Mouse (Mus musculus): ENCODE results near the gene Garnl3.

Gene Garnl3

GRCm38 (mm10) chr2:33131500-33132092 lies at the start of gene Garnl3:
Gene Garnl3 (minus strand): TSS chr2:33131654.
- peak; percentile 74 to 77 for DNase-seq

DNA sequence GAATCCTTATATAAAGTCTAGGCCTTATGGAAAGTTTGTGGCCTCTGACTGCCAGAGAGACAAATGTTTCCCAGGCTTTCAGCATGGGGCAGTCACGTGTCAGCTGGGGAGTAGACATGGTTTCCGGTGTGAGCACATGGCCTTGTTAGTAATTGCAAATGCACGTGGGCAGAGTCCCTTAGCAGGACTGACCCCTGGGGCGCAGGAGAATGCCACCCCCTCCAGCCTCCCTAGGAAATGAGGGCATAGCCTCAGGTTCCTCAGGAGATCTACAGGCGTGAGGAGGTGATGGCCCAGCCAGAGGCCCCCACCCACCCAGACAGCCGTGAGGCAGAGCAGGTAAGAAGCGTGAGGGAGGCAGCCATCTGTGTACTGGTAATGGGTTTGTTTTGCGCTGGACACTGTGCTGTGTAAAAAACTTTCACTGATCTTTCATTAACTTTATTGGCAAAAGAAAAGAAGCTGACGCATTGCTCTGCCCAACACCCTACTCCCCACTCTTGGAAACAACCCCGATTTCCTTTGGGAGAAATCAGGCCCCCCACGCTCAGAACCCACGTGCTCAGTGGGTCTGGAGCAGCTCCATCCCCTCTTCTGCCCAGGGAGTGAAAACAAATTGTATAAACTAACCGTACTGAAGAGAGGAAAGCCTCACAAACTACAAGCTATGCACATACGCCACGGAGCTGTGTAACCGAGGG lies 48.6 kb upstream of the Garnl3 start:
- no peak for DNase-seq

DNA sequence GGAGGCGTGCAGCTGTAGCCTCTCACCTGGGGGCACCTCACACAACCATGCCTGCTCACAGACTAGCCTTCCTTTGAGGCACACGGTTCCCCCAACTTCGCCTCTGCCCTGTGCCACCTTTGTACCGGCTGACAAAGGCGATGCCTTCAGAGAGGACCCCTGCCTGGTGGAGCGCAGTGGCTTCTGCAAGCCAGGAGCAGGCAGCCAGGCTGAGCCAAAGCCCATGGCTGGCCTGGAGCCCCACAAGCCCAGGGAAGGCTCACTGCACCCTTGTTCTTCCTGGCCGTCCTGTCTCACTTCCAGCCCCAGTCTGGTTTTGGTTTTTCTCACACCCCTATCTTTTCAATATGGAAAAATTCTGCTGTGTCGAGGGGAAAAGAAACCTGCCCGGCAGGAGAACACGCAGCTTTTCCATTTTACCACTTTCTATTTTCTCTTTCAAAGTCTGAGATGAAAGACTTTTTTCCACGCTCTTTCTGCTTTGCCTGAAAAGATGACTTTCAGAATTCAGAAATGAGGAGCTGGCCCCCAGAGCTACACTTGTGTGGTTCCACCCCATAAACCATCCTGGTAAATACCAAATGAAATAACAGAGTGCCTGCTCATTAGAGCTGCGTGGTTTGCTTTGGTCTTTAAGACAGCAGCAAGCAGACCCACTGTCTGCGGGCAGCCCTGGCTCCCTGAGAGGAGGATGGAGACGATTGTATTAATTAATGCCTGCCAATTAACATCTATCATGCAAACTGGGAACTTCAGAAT lies 47.9 kb upstream of the Garnl3 start:
- DNase-seq = no peak

GRCm38 (mm10) chr2:33178243-33178932 lies 46.9 kb upstream of the Garnl3 start:
- no peak for DNase-seq

- no peak for DNase-seq
Observed at GRCm38 (mm10) chr2:33177443-33178242, 46.2 kb upstream of the Garnl3 start.

- no peak for DNase-seq
Observed at GRCm38 (mm10) chr2:33176921-33177320, 45.5 kb upstream of the Garnl3 start.

GRCm38 (mm10) chr2:33176516-33176915 lies 45.1 kb upstream of the Garnl3 start:
- no peak for DNase-seq

GRCm38 (mm10) chr2:33173686-33174085 lies 42.2 kb upstream of the Garnl3 start:
- DNase-seq = no peak

GRCm38 (mm10) chr2:33173126-33173525 lies 41.7 kb upstream of the Garnl3 start:
- DNase-seq = no peak

- no peak for DNase-seq
Observed at GRCm38 (mm10) chr2:33170777-33171565, 39.5 kb upstream of the Garnl3 start.

DNA sequence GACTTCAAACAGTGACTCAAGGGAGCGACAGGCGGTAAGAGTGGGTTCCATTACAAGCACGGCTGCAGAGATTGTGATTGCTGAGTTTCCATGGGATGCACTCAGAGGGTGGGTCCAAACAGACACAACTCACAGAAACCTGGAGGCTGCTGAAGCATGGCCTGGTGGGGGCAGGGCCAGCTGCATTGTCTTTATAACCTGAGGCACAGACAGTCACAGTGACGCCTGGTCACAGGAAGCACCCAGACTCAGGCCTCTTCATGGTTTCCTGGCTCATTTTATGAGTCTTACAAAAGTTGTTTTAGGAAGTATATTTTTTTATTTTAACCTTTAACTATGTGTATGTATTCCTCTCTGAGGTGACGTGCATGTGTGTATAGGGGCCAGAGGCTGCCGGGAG lies 38.0 kb upstream of the Garnl3 start:
- DNase-seq = no peak

DNA sequence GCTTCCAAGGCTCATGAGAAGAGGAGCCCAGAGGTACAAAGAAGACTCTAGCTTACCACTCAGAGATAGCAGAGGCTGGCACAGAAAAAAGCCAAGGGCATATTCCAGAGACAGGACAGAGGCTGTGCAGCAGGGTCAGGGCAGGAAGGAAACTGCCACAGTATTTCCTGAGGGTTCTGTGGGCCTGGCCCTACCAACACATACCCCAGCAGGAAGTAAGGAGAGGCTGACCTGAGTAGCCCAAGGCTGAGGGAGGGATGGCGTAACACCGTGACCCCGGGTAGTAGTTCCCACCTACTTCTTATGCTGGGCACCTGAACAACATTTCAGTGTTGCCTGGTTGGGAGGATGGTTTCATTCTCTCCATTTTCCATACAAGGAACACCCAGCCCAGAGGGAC lies 35.6 kb upstream of the Garnl3 start:
- no peak for DNase-seq

- no peak for DNase-seq
Observed at GRCm38 (mm10) chr2:33165710-33166374, 34.4 kb upstream of the Garnl3 start.

GRCm38 (mm10) chr2:33165229-33165628 lies 33.8 kb upstream of the Garnl3 start:
- DNase-seq = no peak

DNA sequence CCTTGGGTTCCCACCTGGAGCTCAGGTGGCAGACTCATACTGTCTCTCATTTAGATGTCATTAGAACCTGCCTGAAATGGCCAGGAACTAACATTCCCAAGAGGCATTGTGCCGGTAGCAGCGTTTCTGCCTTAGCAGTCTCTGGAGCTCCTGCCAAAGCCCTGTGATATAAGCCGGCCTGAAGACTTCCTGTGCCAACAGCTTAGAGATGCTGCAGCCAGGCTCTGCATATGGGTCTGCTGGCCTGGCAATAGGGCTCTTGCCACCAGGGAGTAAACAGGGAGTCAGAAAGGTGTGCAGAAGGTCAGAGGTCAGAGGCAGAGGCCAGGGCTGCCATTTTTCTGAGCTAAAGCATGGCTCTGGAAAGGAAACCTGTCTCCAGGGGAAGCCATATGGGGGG lies 33.2 kb upstream of the Garnl3 start:
- no peak for DNase-seq

DNA sequence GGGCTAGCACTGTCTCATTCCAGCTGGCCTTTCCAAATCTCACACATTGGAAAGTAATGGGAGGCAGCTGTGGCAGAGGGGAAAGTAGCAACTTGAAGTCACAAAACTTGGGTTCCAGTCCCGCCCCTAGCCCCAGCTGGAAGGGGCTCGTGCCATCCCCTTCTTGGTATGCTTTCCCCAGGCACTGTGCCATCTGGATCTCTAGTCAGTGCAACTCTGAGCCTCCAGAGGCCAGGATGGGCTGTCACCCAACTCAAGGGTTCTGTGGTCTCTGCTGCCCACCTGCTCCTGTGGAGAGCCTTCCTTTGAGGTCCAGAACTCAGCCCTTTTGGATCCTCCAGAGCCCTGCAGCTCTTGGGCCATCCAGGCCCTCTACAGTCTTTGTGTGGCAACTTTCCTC lies 30.7 kb upstream of the Garnl3 start:
- DNase-seq = no peak

GRCm38 (mm10) chr2:33160326-33160973 lies 29.0 kb upstream of the Garnl3 start:
- DNase-seq = no peak

- no peak for DNase-seq
Observed at GRCm38 (mm10) chr2:33159593-33159992, 28.1 kb upstream of the Garnl3 start.

DNA sequence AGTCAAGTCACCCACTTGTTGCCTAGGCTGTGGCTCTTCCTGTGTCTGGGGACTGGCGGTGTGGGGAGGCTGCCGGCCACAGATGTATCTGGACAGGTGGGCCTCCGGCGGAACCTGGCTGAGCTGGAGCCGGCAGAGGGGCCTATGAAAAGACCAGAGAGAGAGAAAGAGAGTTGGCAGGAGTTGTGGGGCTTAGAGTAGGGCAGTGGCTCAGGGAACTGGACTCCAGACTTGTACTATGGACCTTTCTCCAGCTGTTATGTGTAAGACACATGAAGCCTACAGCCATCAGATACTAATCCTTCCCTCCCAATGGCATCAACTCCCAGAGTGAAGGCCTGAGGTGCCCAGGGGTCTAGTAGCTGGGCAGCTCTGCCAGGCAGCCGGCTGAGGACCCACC lies 27.4 kb upstream of the Garnl3 start:
- no peak for DNase-seq

GRCm38 (mm10) chr2:33156283-33156781 lies 24.9 kb upstream of the Garnl3 start:
- DNase-seq = no peak

Measured in B cell, adult 2 months (primary cell).